Mouse (Mus musculus): ENCODE results near the gene Ubac2.

The Ubac2 gene

DNA sequence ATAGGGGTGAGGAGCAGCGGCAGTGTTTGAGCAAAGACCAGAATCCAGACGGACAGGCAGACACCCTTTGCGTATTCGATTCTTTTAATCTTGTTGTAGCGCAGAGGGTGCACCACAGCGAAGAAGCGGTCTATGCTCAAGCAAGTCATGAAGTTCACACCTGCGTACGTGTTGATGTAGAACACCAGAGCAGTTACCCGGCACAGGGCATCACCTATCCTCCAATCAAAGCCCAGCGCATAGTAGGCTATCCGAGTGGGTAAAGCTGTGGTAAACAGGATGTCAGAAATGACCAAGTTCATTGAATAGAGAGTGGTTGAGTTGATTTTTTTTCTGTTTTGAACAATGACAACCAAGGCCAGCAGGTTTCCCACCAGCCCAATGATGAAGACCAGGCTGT, 76.2 kb downstream of the Ubac2 start:
- DNase-seq: no peak

- no peak for DNase-seq
Observed at GRCm38 (mm10) chr14:121955176-121955795, 76.9 kb downstream of the Ubac2 start.

GRCm38 (mm10) chr14:121956291-121956690, 77.9 kb downstream of the Ubac2 start:
- DNase-seq: no peak

GRCm38 (mm10) chr14:121957176-121957871, 78.9 kb downstream of the Ubac2 start:
- no peak for DNase-seq

DNA sequence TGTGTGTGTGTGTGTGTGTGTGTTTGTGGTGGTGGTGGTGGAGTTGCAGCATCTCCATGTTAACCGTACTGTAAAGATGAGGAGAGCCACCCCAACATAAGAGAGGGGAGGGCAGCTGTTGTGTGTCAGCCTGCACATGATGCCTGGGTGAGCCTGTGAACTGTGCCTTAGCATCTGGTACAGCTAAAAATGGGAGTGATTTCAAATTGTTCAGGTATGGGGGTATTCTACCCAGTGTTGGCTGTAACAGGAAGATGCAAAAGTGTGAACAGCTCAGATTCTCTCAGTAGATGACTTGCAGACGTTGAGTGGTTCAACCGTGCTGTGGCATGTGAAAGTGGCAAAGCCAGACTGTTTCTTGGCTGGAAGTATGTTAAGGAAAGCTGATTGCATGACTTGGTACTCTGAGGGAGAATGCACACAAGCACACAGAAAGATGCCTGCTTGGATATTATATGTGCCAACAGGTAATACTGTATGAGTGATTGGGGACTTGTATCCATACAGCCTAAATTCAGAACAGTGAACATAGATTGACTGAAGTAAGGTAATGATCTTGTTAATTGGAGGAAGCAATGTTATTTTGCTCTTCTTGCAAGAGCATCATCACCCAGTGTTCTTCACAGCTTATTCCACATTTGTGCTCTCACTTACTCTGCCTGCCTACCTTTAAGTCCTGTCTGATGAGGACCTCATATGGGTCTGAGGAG, 79.8 kb downstream of the Ubac2 start:
- DNase-seq: no peak

DNA sequence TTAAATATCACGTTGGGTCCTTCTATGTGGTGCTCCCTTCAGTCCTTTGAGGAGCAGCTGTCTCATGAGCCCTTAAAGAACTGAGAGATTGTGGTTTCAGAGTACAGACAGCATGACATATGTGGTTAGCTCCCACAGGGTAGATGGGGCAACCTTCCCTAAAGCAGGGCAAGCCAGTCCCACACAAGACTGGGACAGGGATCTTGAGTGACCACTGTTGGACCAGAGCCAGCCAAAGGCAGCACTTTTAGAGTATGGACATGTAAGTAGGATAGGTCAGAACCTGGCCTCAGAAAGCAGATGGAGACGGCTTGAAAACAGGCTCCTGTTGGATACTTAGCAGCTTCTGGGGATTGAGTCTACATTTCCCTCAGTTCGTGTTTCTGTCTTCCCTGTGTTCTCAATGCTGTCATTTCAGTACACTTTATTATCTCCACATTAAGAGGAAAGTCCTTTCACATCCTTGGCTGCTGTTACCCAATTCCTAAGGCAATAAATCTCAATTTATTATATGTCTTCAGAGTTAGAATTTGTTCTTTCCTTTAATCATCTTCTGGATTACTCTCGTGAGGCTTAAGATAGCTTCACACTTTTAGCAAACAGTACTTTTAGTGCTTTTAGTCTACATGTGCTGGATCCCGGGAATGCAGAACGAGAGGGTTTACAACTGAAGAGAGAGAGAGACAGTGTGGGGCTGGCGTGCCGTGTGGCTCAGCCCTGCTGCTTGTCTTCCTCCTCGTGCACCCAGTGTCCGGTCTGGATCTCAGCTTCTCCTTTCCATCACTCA, 80.5 kb downstream of the Ubac2 start:
- DNase-seq: peak in 1 of 2 experiments; percentile 24

GRCm38 (mm10) chr14:121959538-121959980, 81.1 kb downstream of the Ubac2 start:
- DNase-seq: no peak

GRCm38 (mm10) chr14:121960031-121960430, 81.6 kb downstream of the Ubac2 start:
- no peak for DNase-seq

- DNase-seq: no peak
Observed at GRCm38 (mm10) chr14:121960531-121960930, 82.1 kb downstream of the Ubac2 start.

- no peak for DNase-seq
Observed at GRCm38 (mm10) chr14:121960997-121961396, 82.6 kb downstream of the Ubac2 start.

GRCm38 (mm10) chr14:121961496-121962127, 83.2 kb downstream of the Ubac2 start:
- no peak for DNase-seq

DNA sequence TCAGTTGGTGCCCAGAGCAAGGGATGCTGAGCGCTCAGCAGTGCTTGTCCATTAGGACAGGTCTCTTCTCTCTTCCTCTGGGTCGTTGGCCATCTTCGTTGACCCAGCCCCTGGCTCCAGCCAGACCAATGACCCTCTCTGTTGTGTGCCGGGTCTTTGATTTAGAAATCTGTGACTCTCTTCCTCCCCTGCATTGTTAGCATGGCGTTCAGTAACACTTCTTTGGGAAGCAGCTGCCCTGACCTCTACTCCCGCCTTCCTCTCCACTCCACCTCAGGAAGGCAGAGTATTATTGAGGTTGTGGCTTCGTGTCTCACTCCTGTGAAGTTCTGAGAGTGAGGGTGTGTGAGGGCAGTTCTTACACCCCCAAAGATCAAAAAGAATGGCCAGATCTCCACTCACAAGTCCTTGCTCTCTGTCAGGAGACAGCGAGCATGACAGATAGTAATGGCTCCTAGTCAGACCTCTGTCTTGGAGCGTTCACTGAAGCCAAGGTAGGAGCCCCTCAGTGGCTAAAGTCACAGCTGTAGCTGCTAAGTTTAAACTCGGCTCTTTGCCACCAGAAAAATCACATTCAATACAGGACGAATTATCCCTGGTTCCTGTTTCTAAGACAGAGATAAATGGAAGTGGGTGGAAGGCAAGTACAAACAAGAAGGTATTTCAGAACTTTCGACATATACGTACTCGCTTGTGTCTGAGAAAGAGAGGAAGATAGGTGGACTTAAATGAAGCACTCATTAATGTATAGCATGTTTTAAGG, 83.9 kb downstream of the Ubac2 start:
- no peak for DNase-seq

DNA sequence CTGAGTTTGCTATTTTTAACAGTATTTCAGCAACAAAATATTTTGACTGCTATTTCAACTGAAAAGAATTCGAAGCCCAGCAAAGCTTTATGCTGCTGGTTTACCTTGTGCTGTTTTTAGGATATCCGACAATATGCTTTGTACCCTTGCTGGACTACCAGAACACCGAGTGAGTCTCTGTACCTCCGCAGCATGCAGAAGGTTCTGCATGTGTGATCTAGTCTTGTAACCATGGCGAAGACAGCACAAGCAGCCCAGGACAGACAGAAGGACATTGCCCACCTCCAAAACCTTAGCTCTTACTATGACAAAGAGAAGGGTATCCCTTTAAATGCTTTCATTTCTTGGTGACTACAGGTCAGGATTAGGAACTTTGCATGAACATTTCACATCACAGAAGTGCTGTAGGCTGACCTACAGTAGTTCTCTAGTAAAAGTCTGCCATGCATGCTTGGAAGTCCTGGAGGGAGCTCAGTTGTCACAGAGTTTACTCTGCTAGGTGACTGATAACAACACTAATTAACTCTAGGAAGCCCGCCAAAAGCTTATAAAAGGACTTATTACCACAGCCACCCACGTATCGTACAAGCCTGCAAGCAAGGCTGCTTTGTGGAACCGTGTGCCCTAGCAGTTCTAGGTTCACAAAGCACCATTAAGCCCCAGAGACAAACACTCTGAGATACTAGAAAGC, 85.0 kb downstream of the Ubac2 start:
- DNase-seq: no peak

DNA sequence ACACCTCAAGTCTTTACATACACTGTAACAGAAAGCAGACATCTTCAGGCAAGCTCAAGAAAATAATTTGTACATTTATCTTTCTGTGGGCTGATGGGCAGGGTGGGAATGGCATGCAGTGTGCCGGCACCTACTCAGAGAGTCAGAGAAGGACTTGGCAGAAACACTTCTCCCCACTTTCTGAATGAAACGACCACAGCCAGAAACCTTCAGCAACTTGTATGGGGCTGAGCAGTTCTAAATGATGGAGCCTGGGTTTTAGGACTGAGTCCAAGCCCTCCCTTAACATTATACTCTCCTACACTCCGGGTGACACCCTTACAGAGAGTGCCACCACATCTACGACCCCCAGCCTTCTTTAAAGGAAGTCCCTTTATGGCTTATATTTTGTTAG, 85.5 kb downstream of the Ubac2 start:
- DNase-seq: no peak

DNA sequence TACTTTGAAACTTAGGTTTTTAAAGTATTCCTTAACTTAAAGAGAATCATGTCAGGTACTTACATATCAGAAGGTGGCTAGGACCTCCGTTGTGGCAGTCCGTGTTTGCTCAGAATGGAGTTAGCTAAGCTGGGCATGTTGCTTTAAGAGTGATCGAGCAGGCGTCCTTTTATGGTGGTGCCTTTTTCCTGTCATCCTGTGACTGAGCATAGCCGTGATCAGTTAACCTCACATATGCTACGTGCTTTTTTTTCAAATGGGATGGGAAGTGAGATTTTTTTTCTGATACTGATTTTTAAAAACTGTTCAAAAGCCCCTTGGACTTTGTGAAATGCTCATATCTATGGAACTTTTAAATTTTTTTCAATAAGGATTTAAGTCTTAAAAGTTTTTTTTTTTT, 86.6 kb downstream of the Ubac2 start, which contains the start of gene Gpr183:
Gene Gpr183 (minus strand): TSS at position 206 of the 400 bp plus-strand sequence.
- no peak for DNase-seq

- no peak for DNase-seq
Observed at GRCm38 (mm10) chr14:121965461-121965860, 87.0 kb downstream of the Ubac2 start.

DNA sequence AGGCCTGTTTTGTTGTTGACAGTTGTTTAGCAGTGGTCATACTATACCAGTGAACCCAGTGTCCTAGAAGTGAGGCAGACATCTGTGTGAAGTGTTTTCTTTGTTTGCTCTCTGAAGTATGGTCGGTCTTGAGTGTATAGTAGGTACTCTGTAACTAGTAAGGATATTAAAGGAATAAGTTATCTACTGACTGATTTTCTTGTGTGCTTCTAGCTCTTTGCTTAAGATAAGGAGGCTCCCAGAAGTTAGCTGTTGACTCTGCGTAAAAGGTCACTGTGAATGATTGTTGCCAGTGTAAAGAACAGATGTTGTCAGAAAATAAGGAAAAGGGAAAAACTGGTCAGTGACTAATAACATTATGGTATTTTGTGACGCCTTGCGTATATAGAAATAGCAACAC, 88.7 kb downstream of the Ubac2 start:
- no peak for DNase-seq

- no peak for DNase-seq
Observed at GRCm38 (mm10) chr14:121970402-121970801, 92.0 kb downstream of the Ubac2 start.

GRCm38 (mm10) chr14:121973114-121973513, 94.7 kb downstream of the Ubac2 start:
- no peak for DNase-seq

DNA sequence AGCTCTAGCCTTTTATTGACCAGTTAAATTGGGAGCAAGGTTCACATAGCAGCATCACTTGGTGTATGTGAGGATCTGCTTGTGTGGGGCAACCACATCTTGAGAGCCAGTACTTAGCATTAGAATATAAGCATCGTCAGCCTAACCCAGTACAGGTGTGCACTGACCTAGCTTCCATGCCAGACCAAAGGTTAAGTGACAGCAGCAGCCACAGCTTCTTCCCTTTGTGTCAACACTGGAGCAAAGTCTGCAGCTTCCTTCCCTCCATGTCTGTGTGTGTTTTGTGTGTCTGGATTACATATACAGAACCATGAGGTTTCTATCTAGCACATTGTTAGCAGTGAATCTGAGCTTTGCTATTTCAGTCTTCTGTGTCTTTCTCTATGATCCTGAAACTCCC, 103.1 kb downstream of the Ubac2 start:
- no peak for DNase-seq

Measured in kidney, postnatal 36 days (tissue).